Comparison of ENCODE assay signal across 10 mouse cellular contexts in the genomic region with DNA sequence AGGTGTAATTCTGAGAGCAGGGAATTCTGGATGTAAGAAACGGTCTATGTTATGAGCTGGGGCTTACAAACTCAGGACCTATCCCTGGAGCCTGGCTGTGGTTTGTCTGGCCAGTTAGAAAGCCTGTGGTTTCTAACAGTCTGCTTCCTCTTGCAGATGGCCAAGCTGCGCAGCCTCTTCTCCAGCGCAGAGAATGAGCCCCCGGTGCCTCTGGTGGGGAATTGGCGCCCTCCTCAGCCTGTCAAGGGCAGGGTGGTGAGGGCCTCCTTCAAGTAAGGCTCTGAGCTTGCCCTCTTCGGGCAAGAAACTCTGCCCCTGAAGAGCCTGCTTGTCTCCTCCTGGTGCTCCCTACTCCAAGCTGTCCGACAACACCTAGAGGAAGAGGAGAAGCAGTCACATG. TPM values are rescaled to one million over a fixed set of nuclear protein-coding genes. Genes with fewer than 3 reads are reported as not detected.
A peak's percentile ranks its signal among the peaks of the same experiment; 100 is the strongest.
DNase-seq lines count a peak whose midpoint lies in the region; ATAC-seq and TF ChIP-seq lines count a peak whose summit lies in the region.
"Had no signal": no experiment of that assay in that cellular context is flagged by ENCODE, and none has a peak within 500 bp of the region (broad histone marks: within the 10 kb centered on the region; RNA-seq: fewer than 3 reads in every experiment).

No protein-coding gene starts in this region.

- DNase-seq in cerebellum, postnatal 10 days: peak; percentile 70 to 75
- peak; percentile 35 to 51 for DNase-seq in lung, postnatal 4 days
- no peak for DNase-seq in lung, adult 2 months
- peak; percentile 47 to 66 for DNase-seq in kidney, postnatal 25 days
- peak; percentile 23 for DNase-seq in thymus, postnatal 0 days (ENCODE audit: low spot score)
- no peak for DNase-seq in cerebellum, adult 18-20 months
- DNase-seq in cerebellum, adult 11-12 months: no peak

- 54% methylated on average over 7 of the region's 7 CpGs for WGBS in lung, adult 2 months

- no peak overlapping the region for H3K4me3 ChIP-seq in lung, adult 2 months (replicated peaks; ENCODE audit: extremely low read depth, low read depth, low read length)
- H3K4me3 ChIP-seq: embryonic facial prominence, embryonic 13.5 days; limb, embryonic 12.5 days had no signal

- TF ChIP-seq POLR2A in lung, adult 2 months (IDR thresholded peaks at IDR 0.05; ENCODE audit: borderline replicate concordance, extremely low read depth, low read depth, low read length): no peak

- no peak for ATAC-seq in cerebellum, adult (ENCODE audit: insufficient number of reproducible peaks, low FRiP score, low TSS enrichment)

- TF ChIP-seq CTCF in lung, adult 2 months (IDR thresholded peaks at IDR 0.05; ENCODE audit: insufficient read depth, low read length): no peak

- H3K4me1 ChIP-seq in lung, adult 2 months (ENCODE audit: control insufficient read depth, insufficient read depth, low read length): peaks cover 2% of the 10 kb centered on the region; the same call in 1 of the 2 replicates
- H3K4me1 ChIP-seq: limb, embryonic 12.5 days had no signal

RNA-seq across cellular contexts. Expression of gene Car3, which starts 8.1 kb away (rescaled TPM):
- 149 and 376 TPM in 2 replicates for polyA plus RNA-seq in lung, adult 2 months (2012; rRNA removed)
- 1.3 and 23.5 TPM in 2 replicates for polyA plus RNA-seq in thymus, postnatal 0 days (2015; fragmentation: Nextera tagmentation; extraction: Ambion mirVana)

RNA-seq across cellular contexts. Expression of gene Car2, which starts 14.7 kb away (rescaled TPM):
- 179 and 194 TPM in 2 replicates for polyA plus RNA-seq in lung, adult 2 months (2012; rRNA removed)
- polyA plus RNA-seq in thymus, postnatal 0 days (2015; fragmentation: Nextera tagmentation; extraction: Ambion mirVana): 8.4 and 9.8 TPM in 2 replicates

Comparison
In these comparisons a context has a peak if more than half of its experiments do, and no peak if none do; other contexts are left out.
1. DNase-seq: peak in cerebellum, postnatal 10 days (2 of 2), lung, postnatal 4 days (2 of 2), kidney, postnatal 25 days (2 of 2) and thymus, postnatal 0 days (single experiment); none in lung, adult 2 months (single experiment), cerebellum, adult 18-20 months (0 of 2) and cerebellum, adult 11-12 months (single experiment).
2. RNA of gene Car2, which starts 14.7 kb away (polyA plus RNA-seq): 179 to 194 TPM in lung, adult 2 months; 8.4 to 9.8 TPM in thymus, postnatal 0 days; every median in the first group is over 10 times any median in the second.